Mouse (Mus musculus) embryonic facial prominence, embryonic 13.5 days (tissue): ENCODE measurements around the gene Nmnat1. TPM values are rescaled to one million over a fixed set of nuclear protein-coding genes. Genes with fewer than 3 reads are reported as not detected.
"Not testable (repeated sequence)": the region's sequence is repeated elsewhere in the genome, so short reads cannot be mapped to it uniquely, and the experiment has no call there.

Source experiments
- ATAC-seq: fragments of 200-750 bp; cut with Nextera tagmentation; 2 replicates; pipeline ENCODE4 v1.8.0; 2017; ENCODE audit warnings: low read depth; ENCODE audit not compliant: insufficient number of reproducible peaks, insufficient read depth, low FRiP score, low TSS enrichment
- H3K27ac ChIP-seq: fragments of 300-500 bp; sonication (generic); 2 replicates; pipeline ENCODE4 v1.5.1; 2015; ENCODE audit warnings: moderate library complexity, mild to moderate bottlenecking, inconsistent platforms
- H3K27me3 ChIP-seq: fragments of 300-500 bp; sonication (generic); 2 replicates; pipeline ENCODE4 v1.6.1; 2015; ENCODE audit warnings: mild to moderate bottlenecking, inconsistent platforms
- H3K36me3 ChIP-seq: fragments of 300-500 bp; sonication (generic); 2 replicates; pipeline ENCODE4 v1.6.1; 2015; ENCODE audit warnings: mild to moderate bottlenecking, inconsistent platforms
- H3K4me1 ChIP-seq: fragments of 300-500 bp; sonication (generic); 2 replicates; pipeline ENCODE4 v1.6.1; 2015; ENCODE audit warnings: inconsistent platforms
- H3K4me2 ChIP-seq: fragments of 300-500 bp; sonication (generic); 2 replicates; pipeline ENCODE4 v1.6.1; 2015; ENCODE audit warnings: moderate library complexity, mild to moderate bottlenecking, inconsistent platforms
- H3K4me3 ChIP-seq: fragments of 300-500 bp; sonication (generic); 2 replicates; pipeline ENCODE4 v1.5.1; 2015; ENCODE audit warnings: mild to moderate bottlenecking, inconsistent platforms
- H3K9ac ChIP-seq: fragments of 300-500 bp; sonication (generic); 2 replicates; pipeline ENCODE4 v1.6.1; 2015; ENCODE audit warnings: mild to moderate bottlenecking, inconsistent platforms
- H3K9me3 ChIP-seq: fragments of 300-500 bp; sonication (generic); 2 replicates; pipeline ENCODE4 v1.6.1; 2016; ENCODE audit warnings: inconsistent platforms
- WGBS: fragments of 180-500 bp; shearing (Covaris S2); methylation state at CpG from one replicate; pipeline ENCODE4 v1.1.7; 2015; ENCODE audit warnings: mixed read lengths; 5-methylcytosine and 5-hydroxymethylcytosine counted together
- polyA plus RNA-seq: library from polyadenylated mRNA; unstranded; fragments of >200 nt; fragmentation: Nextera tagmentation; extraction: Ambion mirVana; gene quantifications from 2 replicates; pipeline ENCODE4 v1.2.1, GENCODE M21; 2015

Gene Nmnat1
- polyA plus RNA-seq, 1 experiment from 2014 or later = 10.2 TPM

DNA sequence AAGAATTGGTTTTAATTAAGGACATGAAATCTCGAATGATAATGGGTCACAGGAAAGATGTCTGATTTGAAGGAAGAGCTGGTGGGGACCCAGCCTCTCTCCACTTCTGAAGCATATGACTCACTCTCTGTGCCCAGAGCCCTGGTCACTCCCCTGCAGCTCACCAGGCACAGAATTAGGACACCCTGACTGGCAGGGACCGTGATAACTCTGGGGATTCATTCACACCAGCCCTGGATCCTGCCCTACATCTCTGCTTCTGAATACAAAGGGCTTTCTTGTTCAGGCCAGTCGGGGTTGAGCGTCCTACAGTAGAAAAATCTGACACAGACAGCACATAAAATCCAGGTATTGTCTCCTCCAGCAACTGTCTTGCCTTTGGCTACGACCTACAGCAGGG is 26.5 kb downstream of the Nmnat1 start:
- H3K36me3 ChIP-seq = no peaks in the 10 kb centered on the region
- no peaks in the 10 kb centered on the region for H3K9me3 ChIP-seq
- H3K4me1 ChIP-seq = no peaks in the 10 kb centered on the region
- H3K9ac ChIP-seq = no peak overlapping the region
- WGBS = 18% methylated on average over 5 of the region's 5 CpGs
- H3K4me2 ChIP-seq = no peak overlapping the region
- H3K27me3 ChIP-seq = no peaks in the 10 kb centered on the region
- H3K4me3 ChIP-seq = no peak overlapping the region
- H3K27ac ChIP-seq = no peak overlapping the region
- no peak; the same call in 1 of the 2 replicates for ATAC-seq

DNA sequence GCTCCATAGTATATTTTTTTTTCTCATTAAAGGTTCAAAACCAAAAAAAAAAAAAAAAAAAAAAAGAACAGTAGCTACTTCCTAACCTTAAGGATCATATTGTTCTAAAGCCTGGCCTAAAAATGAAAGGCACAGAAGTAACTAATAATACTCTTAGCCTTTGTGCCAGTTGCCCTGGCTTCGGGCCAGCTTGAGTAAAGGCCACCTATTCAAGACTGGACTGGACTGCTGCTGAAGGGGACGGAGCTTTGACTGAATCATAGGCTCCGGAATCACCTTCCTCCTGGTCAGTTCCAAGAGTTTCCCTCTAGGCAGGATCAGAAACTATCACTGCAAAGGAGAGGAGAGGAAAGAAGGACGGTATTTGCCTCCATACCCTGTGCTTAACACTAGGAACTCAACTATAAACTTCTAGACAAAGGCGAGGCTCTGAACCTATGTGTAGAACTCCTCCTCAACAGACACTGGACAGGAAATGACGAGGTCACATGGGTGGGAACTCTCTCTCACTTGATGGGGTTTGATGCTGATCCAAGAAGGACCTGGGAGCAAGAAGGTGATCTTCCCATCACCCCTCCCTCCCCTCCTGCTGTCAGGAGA is 27.1 kb downstream of the Nmnat1 start:
- no peaks in the 10 kb centered on the region for H3K27me3 ChIP-seq
- H3K4me3 ChIP-seq = no peak overlapping the region
- WGBS = 74% methylated on average over 6 of the region's 6 CpGs
- no peak overlapping the region for H3K27ac ChIP-seq
- no peak overlapping the region for H3K4me2 ChIP-seq
- H3K4me1 ChIP-seq = no peaks in the 10 kb centered on the region
- H3K9me3 ChIP-seq = no peaks in the 10 kb centered on the region
- no peak for ATAC-seq
- no peak overlapping the region for H3K9ac ChIP-seq
- H3K36me3 ChIP-seq = no peaks in the 10 kb centered on the region

DNA sequence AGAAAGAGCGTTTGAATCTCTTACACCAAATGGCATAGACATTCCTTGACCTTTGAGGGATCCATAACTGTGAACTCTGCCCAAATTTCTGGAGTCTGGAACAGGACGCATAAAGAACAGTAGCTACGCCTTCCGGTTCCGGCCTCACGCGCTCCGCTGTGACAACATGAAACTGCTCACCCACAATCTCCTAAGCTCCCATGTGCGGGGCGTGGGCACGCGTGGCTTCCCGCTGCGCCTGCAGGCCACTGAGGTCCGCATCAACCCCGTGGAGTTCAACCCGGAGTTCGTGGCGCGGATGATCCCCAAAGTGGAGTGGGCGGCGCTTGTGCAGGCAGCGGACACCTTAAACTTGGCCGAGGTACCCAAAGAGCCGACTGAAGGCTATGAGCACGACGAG is 27.8 kb downstream of the Nmnat1 start:
- H3K4me1 ChIP-seq, H3K27me3 ChIP-seq, H3K9me3 ChIP-seq, H3K9ac ChIP-seq, H3K4me2 ChIP-seq, H3K36me3 ChIP-seq, H3K4me3 ChIP-seq, H3K27ac ChIP-seq, ATAC-seq: not testable (repeated sequence)
- 90% methylated on average over 27 of the region's 27 CpGs for WGBS

DNA sequence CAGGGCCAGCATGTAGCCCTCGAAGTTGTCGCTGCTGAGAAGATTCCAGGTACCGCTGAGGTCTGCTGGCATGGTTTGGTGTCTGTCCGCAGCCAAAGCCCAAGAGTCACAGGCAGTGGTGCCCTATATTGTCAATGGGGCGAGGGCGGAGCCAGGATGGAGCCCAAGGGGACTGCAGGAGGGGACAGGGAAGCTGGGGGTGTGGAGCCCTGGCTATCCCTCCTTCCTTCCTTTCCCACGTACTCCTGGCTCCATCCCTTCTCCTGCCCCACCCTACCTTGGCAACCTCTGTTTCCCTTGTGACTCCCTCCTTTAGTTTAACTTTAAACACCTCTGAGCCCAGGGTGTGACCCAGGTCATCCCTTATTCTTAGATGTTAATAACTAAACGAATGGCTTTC is 30.1 kb downstream of the Nmnat1 start, which contains the start of gene Rbp7:
Gene Rbp7, minus strand, starts transcription at position 100 of the 400 bp plus-strand sequence.
- H3K9ac ChIP-seq = no peak within 1 kb of the TSS
- no peaks in the 10 kb centered on the region for H3K4me1 ChIP-seq
- 53% methylated on average over 8 of the region's 8 CpGs for WGBS
- H3K36me3 ChIP-seq = no peaks in the 10 kb centered on the region
- H3K4me3 ChIP-seq = no peak within 1 kb of the TSS
- H3K4me2 ChIP-seq = no peak within 1 kb of the TSS
- no peaks in the 10 kb centered on the region for H3K27me3 ChIP-seq
- no peak for ATAC-seq
- no peaks in the 10 kb centered on the region for H3K9me3 ChIP-seq
- no peak within 1 kb of the TSS for H3K27ac ChIP-seq

DNA sequence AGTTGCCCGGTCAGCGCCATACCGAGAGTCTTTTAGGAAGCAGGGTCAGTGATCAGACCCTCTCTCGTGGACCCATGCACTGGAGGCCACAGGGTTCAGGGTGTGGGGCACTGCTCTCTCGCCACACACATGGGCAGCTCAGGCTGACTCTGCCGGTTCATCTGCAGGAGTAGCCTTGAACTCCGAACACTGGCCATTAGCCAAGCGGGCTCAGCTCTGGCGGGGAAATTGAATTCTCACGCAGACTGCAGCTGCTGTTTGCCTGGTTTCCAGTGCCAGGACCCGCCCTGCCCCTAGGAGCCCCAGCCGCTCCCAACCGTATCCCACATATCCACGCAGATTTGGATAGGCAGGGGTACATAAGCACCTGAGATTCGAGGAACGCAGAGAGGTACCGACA is 30.7 kb downstream of the Nmnat1 start:
- no peak overlapping the region for H3K27ac ChIP-seq
- H3K27me3 ChIP-seq = no peaks in the 10 kb centered on the region
- H3K4me1 ChIP-seq = no peaks in the 10 kb centered on the region
- 83% methylated on average over 17 of the region's 17 CpGs for WGBS
- H3K9me3 ChIP-seq = no peaks in the 10 kb centered on the region
- no peak overlapping the region for H3K9ac ChIP-seq
- H3K36me3 ChIP-seq = no peaks in the 10 kb centered on the region
- H3K4me3 ChIP-seq = no peak overlapping the region
- no peak for ATAC-seq
- no peak overlapping the region for H3K4me2 ChIP-seq

DNA sequence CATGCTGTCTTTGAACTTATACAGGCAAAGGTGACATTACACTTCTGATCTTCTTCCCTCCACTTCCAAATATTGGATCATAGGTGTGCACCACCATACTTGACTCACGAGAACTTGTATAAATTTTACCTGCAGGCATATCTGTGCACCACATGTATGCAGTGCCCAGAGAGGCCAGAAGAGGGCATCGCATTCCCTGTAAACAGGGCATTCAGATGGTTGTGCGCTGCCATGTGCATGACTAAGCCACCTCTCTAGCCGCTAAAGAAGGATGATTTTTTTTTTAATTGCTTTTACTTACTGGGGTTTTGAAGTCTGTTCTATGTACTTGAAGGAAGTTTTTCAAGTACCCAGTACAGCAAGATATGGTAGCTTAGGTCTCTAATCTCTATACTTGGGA is 31.3 kb downstream of the Nmnat1 start:
- Histone ChIP-seq H3K27me3 (no peaks in the 10 kb centered on the region), H3K27ac (no peak overlapping the region), H3K9me3 (no peaks in the 10 kb centered on the region), H3K4me1 (no peaks in the 10 kb centered on the region), H3K4me3 (no peak overlapping the region), H3K36me3 (no peaks in the 10 kb centered on the region), H3K4me2 (no peak overlapping the region), H3K9ac (no peak overlapping the region)
- 78% methylated on average over 4 of the region's 4 CpGs for WGBS
- ATAC-seq = no peak

DNA sequence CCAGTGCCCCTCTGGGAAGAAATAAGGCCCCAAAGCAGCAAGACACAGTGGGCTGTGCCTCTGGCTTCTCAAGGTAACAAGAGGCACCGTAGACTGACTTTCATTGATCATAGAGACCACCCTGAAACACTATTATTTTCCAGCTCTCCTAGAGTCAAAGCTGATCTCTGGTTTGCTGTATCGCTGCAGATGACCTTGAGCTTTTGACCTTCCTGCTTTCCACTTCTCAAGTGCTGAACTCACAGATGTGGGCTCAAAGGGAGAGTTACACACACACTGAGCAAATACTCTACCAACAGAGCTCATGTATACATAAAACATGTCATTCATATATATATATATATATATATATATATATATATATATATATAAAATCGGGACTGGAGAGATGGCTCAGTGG is 34.4 kb downstream of the Nmnat1 start:
- ATAC-seq = no peak
- 82% methylated on average over 3 of the region's 3 CpGs for WGBS
- no peak overlapping the region for H3K4me2 ChIP-seq

DNA sequence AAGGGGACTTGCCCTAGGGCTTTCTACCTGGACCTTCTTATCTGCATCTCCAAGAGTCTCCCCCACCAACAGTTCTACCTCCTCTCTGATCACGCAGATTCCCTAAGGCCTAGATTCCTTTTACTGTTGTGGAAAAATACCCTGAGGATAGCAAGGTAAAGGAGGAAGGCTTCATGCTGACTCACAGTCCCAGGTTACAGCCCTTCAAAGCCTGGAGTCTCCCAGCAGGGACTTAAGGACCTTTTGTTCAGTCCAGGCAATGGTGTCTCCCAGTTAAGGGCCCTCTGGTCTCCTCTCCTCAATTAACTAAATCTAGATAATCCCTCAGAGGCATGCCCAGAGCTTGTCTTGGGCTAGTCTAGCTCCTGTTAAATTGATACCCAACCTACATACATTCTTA is 38.7 kb downstream of the Nmnat1 start:
- H3K4me2 ChIP-seq = peak overlapping the region; percentile 59

More for the DNA sequence above, 34.4 kb downstream of the Nmnat1 start:
- H3K4me1 ChIP-seq = peaks cover 8% of the 10 kb centered on the region
- H3K9ac ChIP-seq = no peak overlapping the region
- no peak overlapping the region for H3K27ac ChIP-seq
- no peaks in the 10 kb centered on the region for H3K27me3 ChIP-seq
- no peaks in the 10 kb centered on the region for H3K36me3 ChIP-seq
- no peak overlapping the region for H3K4me3 ChIP-seq
- no peaks in the 10 kb centered on the region for H3K9me3 ChIP-seq

DNA sequence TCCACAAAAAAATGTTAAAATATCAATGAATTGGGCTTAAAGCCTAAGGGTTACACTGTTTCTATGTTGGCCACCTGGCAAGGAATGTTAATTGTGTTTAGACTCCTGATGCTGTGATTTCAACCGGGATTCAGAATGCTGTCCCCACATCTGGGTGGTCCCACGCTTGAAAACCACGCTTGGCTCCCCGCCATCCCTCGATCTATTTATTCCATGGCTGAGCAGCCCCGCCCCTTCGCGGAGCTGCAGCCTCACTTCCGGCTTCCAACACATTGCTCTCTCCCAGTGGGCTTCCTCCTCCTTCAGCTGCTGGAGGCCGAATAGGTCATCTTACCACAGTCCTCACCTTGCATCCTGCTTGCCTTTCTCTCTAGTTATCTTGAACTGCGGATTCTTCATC is 39.1 kb downstream of the Nmnat1 start:
- peak overlapping the region; percentile 35 for H3K4me3 ChIP-seq
- H3K9me3 ChIP-seq = no peaks in the 10 kb centered on the region
- WGBS = 1% methylated on average over 11 of the region's 11 CpGs
- H3K9ac ChIP-seq = 0 out of 2 replicates have a peak overlapping the region, but pooled peaks have one; percentile 75
- H3K4me1 ChIP-seq = peaks cover 24% of the 10 kb centered on the region
- no peaks in the 10 kb centered on the region for H3K36me3 ChIP-seq
- no peaks in the 10 kb centered on the region for H3K27me3 ChIP-seq
- peak; percentile 46; the same call in 1 of the 2 replicates for ATAC-seq
- peak overlapping the region; percentile 59 for H3K4me2 ChIP-seq
- H3K27ac ChIP-seq = peak overlapping the region; percentile 91

More for the DNA sequence above, 38.7 kb downstream of the Nmnat1 start:
- peaks cover 22% of the 10 kb centered on the region for H3K4me1 ChIP-seq
- H3K9me3 ChIP-seq = no peaks in the 10 kb centered on the region
- H3K4me3 ChIP-seq = peak overlapping the region; percentile 35
- ATAC-seq = no peak
- 28% methylated on average over 1 of the region's 1 CpGs for WGBS
- H3K27me3 ChIP-seq = no peaks in the 10 kb centered on the region
- H3K27ac ChIP-seq = peak overlapping the region; percentile 91
- 0 out of 2 replicates have a peak overlapping the region, but pooled peaks have one; percentile 75 for H3K9ac ChIP-seq
- H3K36me3 ChIP-seq = no peaks in the 10 kb centered on the region

DNA sequence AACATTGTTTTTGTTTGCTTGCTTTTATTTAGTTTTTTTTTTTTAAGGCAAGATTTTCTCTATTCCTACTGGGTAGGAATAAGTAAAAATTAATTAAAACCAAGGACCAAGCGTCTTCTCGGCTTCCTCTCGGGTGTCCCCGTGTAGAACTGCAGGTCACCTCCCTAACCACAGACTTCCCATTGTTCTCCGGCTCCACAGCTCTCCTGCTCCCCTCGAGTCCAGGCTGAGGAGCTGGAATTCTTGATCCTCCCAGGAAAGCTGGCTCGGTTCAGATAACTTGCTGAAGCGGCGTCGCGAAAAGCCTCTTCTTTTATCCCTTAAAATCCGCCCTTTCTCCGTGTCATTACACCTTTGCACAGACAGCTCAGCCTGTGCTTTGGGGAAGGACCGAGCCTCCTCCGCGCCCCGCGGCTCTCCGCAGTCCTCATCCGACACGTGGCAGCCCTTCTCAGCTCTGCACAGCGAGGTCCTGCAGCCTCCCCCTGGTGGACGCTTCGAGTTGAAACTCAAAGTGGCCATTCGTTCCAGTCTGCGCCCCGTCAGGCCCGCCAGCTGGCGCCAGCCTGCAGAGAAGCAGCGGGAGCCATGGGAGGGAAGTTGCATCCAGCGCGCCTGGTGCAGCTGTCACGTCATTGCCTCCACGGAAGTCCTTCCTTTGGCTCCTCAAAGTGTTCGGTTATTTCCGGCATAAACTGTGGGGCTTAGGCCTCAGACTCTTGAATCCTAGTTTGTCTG is 39.9 kb downstream of the Nmnat1 start:
- under 1% methylated on average over 36 of the region's 36 CpGs for WGBS
- peak overlapping the region; percentile 75 for H3K9ac ChIP-seq
- H3K4me1 ChIP-seq = peaks cover 31% of the 10 kb centered on the region
- peak overlapping the region; percentile 35 for H3K4me3 ChIP-seq
- ATAC-seq = peak; percentile 96
- H3K27me3 ChIP-seq = no peaks in the 10 kb centered on the region
- peak overlapping the region; percentile 91 for H3K27ac ChIP-seq
- H3K4me2 ChIP-seq = peak overlapping the region; percentile 59
- no peaks in the 10 kb centered on the region for H3K9me3 ChIP-seq
- H3K36me3 ChIP-seq = no peaks in the 10 kb centered on the region

DNA sequence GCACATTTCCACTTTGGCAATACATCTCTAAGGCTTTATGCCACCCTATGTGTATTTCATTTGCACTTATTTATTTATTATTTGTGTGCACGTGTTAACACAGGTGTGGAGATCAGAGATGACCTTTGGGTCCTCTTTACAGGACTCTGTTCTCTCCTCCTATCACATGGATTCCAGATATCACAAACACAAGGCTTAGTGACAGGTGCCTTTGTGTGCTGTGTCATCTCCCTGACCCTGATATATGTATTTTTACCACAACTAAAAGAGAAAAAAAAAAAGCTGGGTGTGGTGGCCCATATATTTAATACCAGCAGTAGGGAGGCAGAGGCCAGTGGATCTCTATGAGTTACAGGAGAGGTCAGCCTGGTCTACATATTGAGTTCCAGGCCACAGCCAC is 40.5 kb downstream of the Nmnat1 start:
- Histone ChIP-seq H3K27ac (peak overlapping the region; percentile 91; the same call in 1 of the 2 replicates), H3K27me3 (no peaks in the 10 kb centered on the region), H3K4me2 (peak overlapping the region; percentile 59), H3K9ac (no peak overlapping the region), H3K9me3 (no peaks in the 10 kb centered on the region), H3K36me3 (no peaks in the 10 kb centered on the region), H3K4me1 (peaks cover 32% of the 10 kb centered on the region), H3K4me3 (no peak overlapping the region)
- 66% methylated on average over 1 of the region's 1 CpGs for WGBS
- no peak for ATAC-seq

DNA sequence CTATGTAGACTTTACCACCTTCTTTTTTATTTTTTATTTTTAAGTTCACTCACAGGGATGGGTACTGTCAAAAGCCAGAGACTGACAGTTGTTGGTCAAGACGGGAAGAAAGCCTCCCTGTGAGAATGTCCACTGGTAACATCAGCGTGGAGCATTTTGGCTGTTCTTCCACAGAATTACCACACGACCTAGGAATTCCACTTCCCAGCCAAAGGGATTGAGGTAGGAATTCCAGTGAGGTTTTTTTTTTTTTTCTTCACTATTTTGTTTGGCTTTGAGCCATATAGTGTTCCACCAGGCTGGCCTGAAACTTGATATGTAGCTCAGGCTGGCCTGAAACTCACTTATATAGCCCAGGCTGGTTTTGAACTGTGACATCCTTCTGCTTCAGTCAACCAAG is 42.6 kb downstream of the Nmnat1 start:
- H3K36me3 ChIP-seq = no peaks in the 10 kb centered on the region
- H3K9ac ChIP-seq = no peak overlapping the region
- no peaks in the 10 kb centered on the region for H3K27me3 ChIP-seq
- 46% methylated on average over 3 of the region's 3 CpGs for WGBS
- no peak overlapping the region for H3K27ac ChIP-seq
- H3K4me3 ChIP-seq = no peak overlapping the region
- H3K4me2 ChIP-seq = no peak overlapping the region
- ATAC-seq = no peak
- H3K4me1 ChIP-seq = peaks cover 32% of the 10 kb centered on the region
- H3K9me3 ChIP-seq = no peaks in the 10 kb centered on the region
